Mouse (Mus musculus) intestine, embryonic 16.5 days (tissue): ENCODE measurements at regions not wholly inside any gene's neighbourhood (a gene's known extent, or its start where the extent isn't known, plus 50 kb on each side); places are given as distances from the start of the nearest gene placed in this dataset.
A peak's percentile ranks its signal among the peaks of the same experiment; 100 is the strongest.

ENCODE experiments used
- ATAC-seq: fragments of 200-750 bp; cut with Nextera tagmentation; 2 replicates; pipeline ENCODE4 v1.8.0; 2017; ENCODE audit warnings: moderate TSS enrichment, moderate library complexity
- H3K27ac ChIP-seq: fragments of 300-500 bp; sonication (generic); 2 replicates; pipeline ENCODE4 v1.5.1; 2014; ENCODE audit warnings: mild to moderate bottlenecking, low read length
- H3K27me3 ChIP-seq: fragments of 300-500 bp; sonication (generic); replicated peaks from 2 replicates; pipeline ENCODE4 v1.6.1; 2014; ENCODE audit warnings: low read length, control low read depth, mixed read lengths; ENCODE audit not compliant: control insufficient read depth, insufficient read depth
- H3K36me3 ChIP-seq: fragments of 300-500 bp; sonication (generic); 2 replicates; pipeline ENCODE4 v1.6.1; 2014; ENCODE audit warnings: low read length, control low read depth; ENCODE audit not compliant: control insufficient read depth, insufficient read depth
- H3K4me1 ChIP-seq: fragments of 300-500 bp; sonication (generic); 2 replicates; pipeline ENCODE4 v1.6.1; 2014; ENCODE audit warnings: low read length, control low read depth, mixed read lengths; ENCODE audit not compliant: control insufficient read depth, insufficient read depth
- H3K4me2 ChIP-seq: fragments of 300-500 bp; sonication (generic); 2 replicates; pipeline ENCODE4 v1.6.1; 2014; ENCODE audit warnings: low read depth, low read length, control low read depth
- H3K4me3 ChIP-seq: fragments of 300-500 bp; sonication (generic); 2 replicates; pipeline ENCODE4 v1.5.1; 2014; ENCODE audit warnings: mild to moderate bottlenecking, low read length
- H3K9ac ChIP-seq: fragments of 300-500 bp; sonication (generic); 2 replicates; pipeline ENCODE4 v1.6.1; 2014; ENCODE audit warnings: low read depth, low read length
- H3K9me3 ChIP-seq: fragments of 300-500 bp; sonication (generic); 2 replicates; pipeline ENCODE4 v1.6.1; 2016; ENCODE audit warnings: low read length, control low read depth; ENCODE audit not compliant: control insufficient read depth
- WGBS: fragments of 180-500 bp; shearing (Covaris S2); extraction: QIAGEN DNeasy Blood & Tissue Kit; methylation state at CpG from one replicate; pipeline ENCODE4 v1.1.7; 2014; 5-methylcytosine and 5-hydroxymethylcytosine counted together

GRCm38 (mm10) chr14:33691690-33692089 lies 102.7 kb downstream of the Ptpn20 start:
- peak; percentile 52; the same call in 1 of the 2 replicates for ATAC-seq
- Histone ChIP-seq H3K4me3 (no peak overlapping the region), H3K27ac (peak overlapping the region; percentile 21; the same call in 1 of the 2 replicates), H3K9me3 (no peaks in the 10 kb centered on the region), H3K27me3 (no peaks in the 10 kb centered on the region), H3K4me2 (no peak overlapping the region), H3K4me1 (0 out of 2 replicates have a peak, but pooled peaks cover 5% of the 10 kb centered on the region), H3K9ac (no peak overlapping the region), H3K36me3 (no peaks in the 10 kb centered on the region)
- WGBS = 25% methylated on average over 2 of the region's 2 CpGs

- no peaks in the 10 kb centered on the region for H3K9me3 ChIP-seq
- no peak overlapping the region for H3K27ac ChIP-seq
- H3K4me3 ChIP-seq = no peak overlapping the region
- no peak overlapping the region for H3K9ac ChIP-seq
- no peak for ATAC-seq
- WGBS = 73% methylated on average over 2 of the region's 2 CpGs
- H3K4me1 ChIP-seq = 0 out of 2 replicates have a peak, but pooled peaks cover 5% of the 10 kb centered on the region
- no peaks in the 10 kb centered on the region for H3K36me3 ChIP-seq
- no peak overlapping the region for H3K4me2 ChIP-seq
- no peaks in the 10 kb centered on the region for H3K27me3 ChIP-seq
These were observed 105.2 kb downstream of the Ptpn20 start for GRCm38 (mm10) chr14:33694224-33694623.

GRCm38 (mm10) chr14:33695362-33695982 lies 106.5 kb downstream of the Ptpn20 start:
- WGBS = 20% methylated on average over 8 of the region's 8 CpGs
- H3K9ac ChIP-seq = no peak overlapping the region
- 0 out of 2 replicates have a peak, but pooled peaks cover 5% of the 10 kb centered on the region for H3K4me1 ChIP-seq
- H3K4me3 ChIP-seq = no peak overlapping the region
- H3K36me3 ChIP-seq = no peaks in the 10 kb centered on the region
- no peak overlapping the region for H3K4me2 ChIP-seq
- no peaks in the 10 kb centered on the region for H3K9me3 ChIP-seq
- 0 out of 2 replicates have a peak, but pooled peaks have one; percentile 21 for ATAC-seq
- H3K27me3 ChIP-seq = no peaks in the 10 kb centered on the region
- no peak overlapping the region for H3K27ac ChIP-seq

DNA sequence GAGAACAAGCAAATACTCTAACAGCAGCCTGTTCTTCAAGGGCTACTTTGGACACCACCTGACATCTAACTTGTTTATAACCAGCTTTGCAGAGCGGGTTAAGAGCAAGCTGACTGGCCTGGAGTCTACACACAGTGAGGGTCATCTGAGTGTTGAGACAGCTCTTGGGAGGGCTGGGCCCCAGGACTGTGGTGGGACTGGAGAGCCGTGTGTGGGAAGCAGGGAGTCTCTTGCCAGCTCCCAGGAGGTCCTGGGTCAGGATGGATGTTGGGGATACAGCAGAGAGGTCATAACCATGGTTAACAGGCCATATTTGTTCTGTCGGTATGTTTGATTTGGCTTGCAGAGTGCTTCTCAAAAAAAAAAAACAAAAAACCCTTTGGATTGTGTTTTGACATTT lies 107.8 kb downstream of the Ptpn20 start:
- no peak for ATAC-seq
- Histone ChIP-seq H3K27me3 (no peaks in the 10 kb centered on the region), H3K9me3 (no peaks in the 10 kb centered on the region), H3K4me2 (no peak overlapping the region), H3K4me1 (0 out of 2 replicates have a peak, but pooled peaks cover 2% of the 10 kb centered on the region), H3K27ac (no peak overlapping the region), H3K36me3 (no peaks in the 10 kb centered on the region), H3K9ac (no peak overlapping the region), H3K4me3 (no peak overlapping the region)
- WGBS = 55% methylated on average over 3 of the region's 3 CpGs

- 78% methylated on average over 13 of the region's 13 CpGs for WGBS
- no peak overlapping the region for H3K4me3 ChIP-seq
- H3K9ac ChIP-seq = no peak overlapping the region
- no peaks in the 10 kb centered on the region for H3K27me3 ChIP-seq
- no peak overlapping the region for H3K27ac ChIP-seq
- H3K4me2 ChIP-seq = no peak overlapping the region
- ATAC-seq = no peak
- H3K4me1 ChIP-seq = no peaks in the 10 kb centered on the region
- no peaks in the 10 kb centered on the region for H3K9me3 ChIP-seq
- no peaks in the 10 kb centered on the region for H3K36me3 ChIP-seq
These were observed 110.9 kb downstream of the Ptpn20 start for GRCm38 (mm10) chr14:33699777-33700438.

DNA sequence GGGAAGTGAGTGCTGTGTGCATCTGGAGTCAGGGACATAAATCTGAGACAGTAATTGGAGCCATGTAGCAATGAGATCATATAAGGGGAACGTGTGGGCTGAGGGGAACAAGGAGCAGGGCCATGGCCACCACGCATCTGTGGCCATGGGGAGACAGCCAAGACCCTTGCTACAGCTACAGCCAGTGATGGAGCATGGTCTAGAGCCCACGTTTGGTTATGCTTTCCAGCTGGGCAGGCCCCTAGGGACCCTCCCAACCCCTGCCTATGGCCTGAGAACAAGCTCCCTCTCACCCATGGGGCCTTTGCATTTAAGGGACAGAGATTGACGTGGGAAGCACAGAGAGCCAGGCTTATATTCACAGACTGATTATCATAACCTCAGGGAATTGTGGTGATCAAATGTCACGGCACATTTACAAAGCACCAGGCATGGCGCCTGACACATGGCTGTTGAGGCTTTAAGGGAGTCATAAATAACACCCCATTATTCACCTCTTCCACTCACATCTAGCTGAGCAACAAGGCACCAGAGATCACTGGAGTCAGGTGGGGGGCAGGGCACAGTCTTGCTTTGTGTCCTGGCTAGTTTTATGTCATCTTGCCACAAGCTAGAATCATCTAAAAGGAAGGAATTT lies 118.8 kb downstream of the Ptpn20 start:
- no peaks in the 10 kb centered on the region for H3K4me1 ChIP-seq
- no peak for ATAC-seq
- H3K27ac ChIP-seq = no peak overlapping the region
- H3K4me3 ChIP-seq = no peak overlapping the region
- no peak overlapping the region for H3K9ac ChIP-seq
- no peaks in the 10 kb centered on the region for H3K36me3 ChIP-seq
- no peaks in the 10 kb centered on the region for H3K9me3 ChIP-seq
- no peaks in the 10 kb centered on the region for H3K27me3 ChIP-seq
- H3K4me2 ChIP-seq = no peak overlapping the region
- 61% methylated on average over 6 of the region's 6 CpGs for WGBS

DNA sequence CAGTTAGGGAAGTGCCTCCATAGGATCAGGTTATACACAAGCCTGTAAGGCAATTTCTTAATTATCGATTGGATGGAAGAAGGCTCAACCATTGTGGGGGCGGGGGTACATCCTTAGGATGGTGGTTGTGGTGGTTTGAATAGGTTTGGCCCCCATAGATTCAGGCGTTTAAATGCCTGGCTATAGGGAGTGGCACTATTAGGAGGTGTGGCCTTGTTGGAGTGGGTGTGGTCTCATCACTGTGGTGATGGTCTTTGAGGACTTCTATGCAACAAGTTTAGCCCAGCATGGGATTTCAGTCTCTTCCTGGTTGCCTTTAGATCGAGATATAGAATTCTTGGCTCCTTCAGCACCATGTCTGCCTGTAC lies 119.3 kb downstream of the Ptpn20 start:
- WGBS = 86% methylated on average over 4 of the region's 4 CpGs
- Histone ChIP-seq H3K9me3 (no peaks in the 10 kb centered on the region), H3K4me3 (no peak overlapping the region)

DNA sequence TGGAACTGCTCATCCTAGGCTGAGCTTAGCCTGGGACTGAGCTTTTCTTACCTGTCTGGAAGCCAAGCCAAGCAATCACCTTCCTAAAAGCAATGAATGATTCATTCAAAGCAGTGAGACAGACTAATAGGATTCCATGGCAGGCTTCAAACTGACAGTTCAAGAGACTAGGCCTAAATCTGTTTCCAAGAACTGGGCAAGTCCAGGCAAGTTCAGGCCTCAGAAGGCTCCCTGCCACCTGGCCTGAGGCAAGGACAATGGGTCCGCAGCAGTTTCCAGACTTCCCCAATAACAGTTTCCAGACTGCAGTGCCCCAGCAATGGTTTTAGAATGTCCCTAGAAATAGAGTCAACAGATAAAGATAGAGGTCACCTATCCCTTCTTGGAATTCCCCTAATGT lies 123.5 kb downstream of the Ptpn20 start:
- Histone ChIP-seq H3K9ac (no peak overlapping the region), H3K4me1 (no peaks in the 10 kb centered on the region), H3K36me3 (no peaks in the 10 kb centered on the region), H3K27me3 (no peaks in the 10 kb centered on the region), H3K4me2 (no peak overlapping the region), H3K4me3 (no peak overlapping the region), H3K9me3 (no peaks in the 10 kb centered on the region), H3K27ac (no peak overlapping the region)
- no peak for ATAC-seq
- 97% methylated on average over 1 of the region's 1 CpGs for WGBS

More for the DNA sequence above, 119.3 kb downstream of the Ptpn20 start:
- Histone ChIP-seq H3K27ac (no peak overlapping the region), H3K27me3 (no peaks in the 10 kb centered on the region), H3K4me2 (no peak overlapping the region), H3K9ac (no peak overlapping the region), H3K4me1 (no peaks in the 10 kb centered on the region), H3K36me3 (no peaks in the 10 kb centered on the region)
- no peak for ATAC-seq

DNA sequence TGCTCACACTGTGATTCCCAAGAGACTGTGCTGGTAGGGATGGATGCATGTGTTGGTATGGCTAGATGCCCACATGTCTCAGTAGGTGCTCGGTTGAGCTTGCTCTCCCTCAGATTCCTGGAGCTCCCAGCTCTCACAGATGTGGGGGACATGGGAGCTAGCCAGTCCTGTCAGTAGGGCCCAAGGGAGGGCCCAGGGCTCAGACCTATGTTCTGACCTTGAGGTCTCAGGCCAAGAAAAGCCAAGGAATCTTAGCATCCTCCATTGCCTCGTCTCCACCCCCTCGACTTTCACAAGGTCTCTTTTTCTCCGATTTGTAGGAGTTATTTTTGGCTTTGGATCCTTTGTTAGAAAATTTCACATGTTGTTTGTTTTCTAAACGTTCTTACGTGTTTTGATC lies 130.6 kb downstream of the Ptpn20 start:
- Histone ChIP-seq H3K9me3 (no peaks in the 10 kb centered on the region), H3K4me3 (no peak overlapping the region), H3K4me1 (no peaks in the 10 kb centered on the region), H3K27me3 (no peaks in the 10 kb centered on the region), H3K9ac (no peak overlapping the region), H3K27ac (no peak overlapping the region), H3K4me2 (no peak overlapping the region), H3K36me3 (no peaks in the 10 kb centered on the region)
- ATAC-seq = no peak
- 83% methylated on average over 6 of the region's 6 CpGs for WGBS
